Comparison of ENCODE assay signal across 14 mouse cellular contexts in genomic region chr10:96595435-96596132, GRCm38 (mm10).
"Had no signal": no experiment of that assay in that cellular context is flagged by ENCODE, and none has a peak within 500 bp of the region (broad histone marks: within the 10 kb centered on the region; RNA-seq: fewer than 3 reads in every experiment).

No protein-coding gene starts in this region.

- H3K9me3 ChIP-seq: intestine, embryonic 15.5 days; kidney, embryonic 15.5 days; limb, embryonic 13.5 days; midbrain, embryonic 13.5 days; stomach, embryonic 15.5 days had no signal

- H3K27me3 ChIP-seq: intestine, embryonic 15.5 days; kidney, embryonic 15.5 days; limb, embryonic 13.5 days; midbrain, embryonic 13.5 days; stomach, embryonic 15.5 days had no signal

- H3K4me2 ChIP-seq: intestine, embryonic 15.5 days; kidney, embryonic 15.5 days; limb, embryonic 13.5 days; midbrain, embryonic 13.5 days; stomach, embryonic 15.5 days had no signal

- H3K4me1 ChIP-seq: intestine, embryonic 15.5 days; kidney, embryonic 15.5 days; midbrain, embryonic 13.5 days; stomach, embryonic 15.5 days had no signal

- H3K4me3 ChIP-seq: intestine, embryonic 15.5 days; kidney, embryonic 15.5 days; limb, embryonic 13.5 days; midbrain, embryonic 13.5 days; stomach, embryonic 15.5 days had no signal

- H3K36me3 ChIP-seq: intestine, embryonic 15.5 days; kidney, embryonic 15.5 days; limb, embryonic 13.5 days; midbrain, embryonic 13.5 days; stomach, embryonic 15.5 days had no signal

- DNase-seq: kidney, adult 18-20 months; kidney, postnatal 14 days; layer of hippocampus, postnatal 36 days; left cerebral cortex, postnatal 4 days; lung, adult 18-20 months; right cerebral cortex, adult 18-20 months; right cerebral cortex, postnatal 25 days; thymus, postnatal 36 days had no signal

- ATAC-seq: intestine, embryonic 15.5 days; midbrain, embryonic 13.5 days had no signal

- H3K9ac ChIP-seq: intestine, embryonic 15.5 days; kidney, embryonic 15.5 days; limb, embryonic 13.5 days; liver, embryonic 14.5 days; midbrain, embryonic 13.5 days; stomach, embryonic 15.5 days had no signal

- H3K27ac ChIP-seq: intestine, embryonic 15.5 days; kidney, embryonic 15.5 days; limb, embryonic 13.5 days; liver, embryonic 14.5 days; midbrain, embryonic 13.5 days; stomach, embryonic 15.5 days had no signal
